ENCODE assay signal across 9 mouse cellular contexts in genomic region chr9:117163143-117163542, GRCm38 (mm10).
DNase-seq lines count a peak whose midpoint lies in the region; ATAC-seq and TF ChIP-seq lines count a peak whose summit lies in the region.
"Had no signal": no experiment of that assay in that cellular context is flagged by ENCODE, and none has a peak within 500 bp of the region (broad histone marks: within the 10 kb centered on the region; RNA-seq: fewer than 3 reads in every experiment).

No protein-coding gene starts in this region.

- peak; percentile 15 for DNase-seq in gastrocnemius, adult 18-20 months (ENCODE audit: low spot score)
- no peak for DNase-seq in gastrocnemius, postnatal 25 days
- DNase-seq in adipocyte (ENCODE audit: low spot score): peak; percentile 16
- DNase-seq in lung, postnatal 0 days (ENCODE audit: low spot score): peak; percentile 49
- DNase-seq in spleen, postnatal 36 days (ENCODE audit: low spot score in 2 of 2): no peak
- no peak for DNase-seq in layer of hippocampus, adult 2 months (ENCODE audit: low spot score in 2 of 2)
- DNase-seq in kidney, adult 2 months: no peak

- ATAC-seq in heart, embryonic 11.5 days (replicated peaks; ENCODE audit: insufficient number of reproducible peaks, low FRiP score, low TSS enrichment): no peak
- peak; percentile 57 for ATAC-seq in lung, postnatal 0 days

- H3K36me3 ChIP-seq in heart, embryonic 11.5 days (ENCODE audit: control insufficient read depth, insufficient read depth, low read length): no peaks in the 10 kb centered on the region
- H3K36me3 ChIP-seq in lung, postnatal 0 days (ENCODE audit: insufficient read depth, low read length): no peaks in the 10 kb centered on the region
- no peaks in the 10 kb centered on the region for H3K36me3 ChIP-seq in kidney, adult 2 months (ENCODE audit: control insufficient read depth, insufficient read depth, low read length)
- H3K36me3 ChIP-seq: embryonic facial prominence, embryonic 13.5 days had no signal

- 14% methylated on average over 6 of the region's 6 CpGs for WGBS in heart, embryonic 11.5 days (ENCODE audit: insufficient replicate concordance)
- 41% methylated on average over 6 of the region's 6 CpGs for WGBS in lung, postnatal 0 days
- WGBS in kidney, adult 2 months: 61% methylated on average over 6 of the region's 6 CpGs

- TF ChIP-seq POLR2A in kidney, adult 2 months (IDR thresholded peaks at IDR 0.05; ENCODE audit: low read depth, low read length): no peak

- no peaks in the 10 kb centered on the region for H3K9me3 ChIP-seq in heart, embryonic 11.5 days (replicated peaks; ENCODE audit: control insufficient read depth, low read length)
- H3K9me3 ChIP-seq in lung, postnatal 0 days (ENCODE audit: low read length): no peaks in the 10 kb centered on the region
- H3K9me3 ChIP-seq: embryonic facial prominence, embryonic 13.5 days had no signal

- no peaks in the 10 kb centered on the region for H3K27me3 ChIP-seq in heart, embryonic 11.5 days (ENCODE audit: control insufficient read depth, insufficient read depth, low read length)
- H3K27me3 ChIP-seq in lung, postnatal 0 days (replicated peaks; ENCODE audit: insufficient read depth, low read length): no peaks in the 10 kb centered on the region
- no peaks in the 10 kb centered on the region; the same call in 1 of the 2 replicates for H3K27me3 ChIP-seq in kidney, adult 2 months (replicated peaks; ENCODE audit: control insufficient read depth, insufficient read depth, low read length)
- H3K27me3 ChIP-seq: embryonic facial prominence, embryonic 13.5 days had no signal

- H3K4me3 ChIP-seq in heart, embryonic 11.5 days (ENCODE audit: low read depth, low read length): no peak overlapping the region
- no peak overlapping the region for H3K4me3 ChIP-seq in lung, postnatal 0 days (ENCODE audit: low read depth, low read length)
- no peak overlapping the region for H3K4me3 ChIP-seq in layer of hippocampus, adult 2 months
- no peak overlapping the region for H3K4me3 ChIP-seq in kidney, adult 2 months (ENCODE audit: insufficient read depth, low read depth, low read length)
- H3K4me3 ChIP-seq: embryonic facial prominence, embryonic 13.5 days had no signal

- H3K9ac ChIP-seq in heart, embryonic 11.5 days (ENCODE audit: low read depth, low read length): no peak overlapping the region
- no peak overlapping the region for H3K9ac ChIP-seq in lung, postnatal 0 days (replicated peaks; ENCODE audit: low read depth)
- H3K9ac ChIP-seq: embryonic facial prominence, embryonic 13.5 days had no signal

- no peak for TF ChIP-seq CTCF in lung, postnatal 0 days (IDR thresholded peaks at IDR 0.05)
- TF ChIP-seq CTCF in layer of hippocampus, adult 2 months (conservative IDR thresholded peaks at IDR 0.05): no peak
- TF ChIP-seq CTCF in kidney, adult 2 months (conservative IDR thresholded peaks at IDR 0.05; ENCODE audit: insufficient read depth, insufficient read length, low read depth, low read length): no peak

- H3K27ac ChIP-seq in heart, embryonic 11.5 days (ENCODE audit: low read depth, low read length): peak overlapping the region; percentile 13
- H3K27ac ChIP-seq in lung, postnatal 0 days (ENCODE audit: low read length): no peak overlapping the region
- no peak overlapping the region for H3K27ac ChIP-seq in layer of hippocampus, adult 2 months
- no peak overlapping the region for H3K27ac ChIP-seq in kidney, adult 2 months (ENCODE audit: insufficient read depth, low read depth, low read length)
- H3K27ac ChIP-seq: embryonic facial prominence, embryonic 13.5 days had no signal

- TF ChIP-seq EP300 in lung, postnatal 0 days (IDR thresholded peaks at IDR 0.05): no peak

- H3K4me2 ChIP-seq in heart, embryonic 11.5 days: peak overlapping the region; percentile 6
- no peak overlapping the region for H3K4me2 ChIP-seq in lung, postnatal 0 days (replicated peaks; ENCODE audit: low read depth, low read length)
- H3K4me2 ChIP-seq: embryonic facial prominence, embryonic 13.5 days had no signal

- peaks cover 16% of the 10 kb centered on the region for H3K4me1 ChIP-seq in heart, embryonic 11.5 days (ENCODE audit: control insufficient read depth, insufficient read depth, low read length)
- H3K4me1 ChIP-seq in lung, postnatal 0 days (ENCODE audit: insufficient read depth, low read depth, low read length): peaks cover 9% of the 10 kb centered on the region; the same call in 1 of the 2 replicates
- no peaks in the 10 kb centered on the region for H3K4me1 ChIP-seq in kidney, adult 2 months (ENCODE audit: control insufficient read depth, insufficient read depth, low read length)

Comparison
In these comparisons a context has a peak if more than half of its experiments do, and no peak if none do; other contexts are left out.
1. DNase-seq: peak in gastrocnemius, adult 18-20 months (single experiment), adipocyte (single experiment) and lung, postnatal 0 days (single experiment); none in gastrocnemius, postnatal 25 days (single experiment), spleen, postnatal 36 days (0 of 2), layer of hippocampus, adult 2 months (0 of 2) and kidney, adult 2 months (single experiment).